Mouse (Mus musculus) stomach, embryonic 16.5 days (tissue): ENCODE results near the gene Sorcs2. TPM values are rescaled to one million over a fixed set of nuclear protein-coding genes. Genes with fewer than 3 reads are reported as not detected.

Experiments used
- ATAC-seq: fragments of 200-750 bp; cut with Nextera tagmentation; 2 replicates; pipeline ENCODE4 v1.8.0; 2017; ENCODE audit warnings: moderate number of reproducible peaks, moderate TSS enrichment; ENCODE audit not compliant: insufficient read depth, low FRiP score
- H3K27ac ChIP-seq: fragments of 300-500 bp; sonication (generic); 2 replicates; pipeline ENCODE4 v1.5.1; 2014; ENCODE audit warnings: low read length
- H3K27me3 ChIP-seq: fragments of 300-500 bp; sonication (generic); 2 replicates; pipeline ENCODE4 v1.6.1; 2014; ENCODE audit warnings: low read length, control low read depth, mixed read lengths; ENCODE audit not compliant: control insufficient read depth, insufficient read depth
- H3K36me3 ChIP-seq: fragments of 300-500 bp; sonication (generic); 2 replicates; pipeline ENCODE4 v1.6.1; 2014; ENCODE audit warnings: low read length; ENCODE audit not compliant: control insufficient read depth, insufficient read depth
- H3K4me1 ChIP-seq: fragments of 300-500 bp; sonication (generic); 2 replicates; pipeline ENCODE4 v1.6.1; 2014; ENCODE audit warnings: low read length, control low read depth, mixed read lengths; ENCODE audit not compliant: control insufficient read depth, insufficient read depth
- H3K4me2 ChIP-seq: fragments of 300-500 bp; sonication (generic); 2 replicates; pipeline ENCODE4 v1.6.1; 2014; ENCODE audit warnings: low read depth, low read length, mixed read lengths
- H3K4me3 ChIP-seq: fragments of 300-500 bp; sonication (generic); replicated peaks from 2 replicates; pipeline ENCODE4 v1.5.1; 2014; ENCODE audit warnings: mild to moderate bottlenecking, low read length
- H3K9ac ChIP-seq: fragments of 300-500 bp; sonication (generic); 2 replicates; pipeline ENCODE4 v1.6.1; 2014; ENCODE audit warnings: low read length
- H3K9me3 ChIP-seq: fragments of 300-500 bp; sonication (generic); replicated peaks from 2 replicates; pipeline ENCODE4 v1.6.1; 2016; ENCODE audit warnings: low read length, control low read depth; ENCODE audit not compliant: control insufficient read depth
- WGBS: fragments of 180-500 bp; shearing (Covaris S2); extraction: QIAGEN DNeasy Blood & Tissue Kit; methylation state at CpG from one replicate; pipeline ENCODE4 v1.1.7; 2014; 5-methylcytosine and 5-hydroxymethylcytosine counted together
- polyA plus RNA-seq: library from polyadenylated mRNA; unstranded; fragments of >200 nt; fragmentation: Nextera tagmentation; extraction: Ambion mirVana; gene quantifications from 2 replicates; pipeline ENCODE4 v1.2.1, GENCODE M21; 2015

Gene Sorcs2
- polyA plus RNA-seq, 1 experiment from 2014 or later = 11.8 TPM

DNA sequence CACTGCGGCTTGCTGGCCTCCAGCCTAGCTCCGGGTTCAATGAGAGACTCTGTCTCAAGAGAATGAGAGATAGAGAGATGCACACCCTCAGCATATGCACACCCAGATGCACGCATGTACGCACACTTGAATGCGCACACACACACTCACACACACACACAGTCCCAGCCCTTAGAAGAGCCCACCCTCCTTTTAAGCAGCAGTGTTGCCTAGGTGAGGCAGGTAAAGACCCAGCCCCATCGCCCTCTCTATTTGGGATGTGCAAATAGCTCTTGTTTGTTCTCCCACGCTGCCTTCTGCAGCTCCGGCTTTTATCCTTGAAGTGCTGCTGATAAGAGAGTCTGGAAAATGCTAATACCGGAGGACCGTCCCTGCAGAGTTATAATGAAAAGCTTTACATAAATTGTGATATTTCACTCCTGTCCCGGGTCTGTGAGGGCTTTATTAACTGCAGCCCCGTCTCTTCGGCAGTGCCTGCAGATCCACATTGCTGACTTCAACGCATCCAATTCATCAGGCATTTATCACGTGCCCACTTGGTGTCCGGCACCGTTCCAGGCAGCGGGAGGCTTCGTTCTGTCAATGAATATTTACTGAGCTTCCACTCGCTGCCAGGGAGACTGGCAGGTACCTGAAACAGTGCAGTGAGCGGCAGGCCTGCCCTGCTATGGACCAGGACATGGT, 67.3 kb downstream of the Sorcs2 start:
- H3K27ac ChIP-seq = peak overlapping the region; percentile 13; the same call in 1 of the 2 replicates
- ATAC-seq = no peak; the same call in 1 of the 2 replicates
- no peaks in the 10 kb centered on the region for H3K9me3 ChIP-seq
- H3K27me3 ChIP-seq = no peaks in the 10 kb centered on the region
- H3K4me1 ChIP-seq = peaks cover 9% of the 10 kb centered on the region
- no peak overlapping the region for H3K9ac ChIP-seq
- no peaks in the 10 kb centered on the region for H3K36me3 ChIP-seq
- H3K4me3 ChIP-seq = no peak overlapping the region
- no peak overlapping the region for H3K4me2 ChIP-seq
- WGBS = 45% methylated on average over 21 of the region's 21 CpGs

- H3K4me1 ChIP-seq = peaks cover 20% of the 10 kb centered on the region
- H3K27me3 ChIP-seq = no peaks in the 10 kb centered on the region
- no peak for ATAC-seq
- H3K4me2 ChIP-seq = no peak overlapping the region
- H3K4me3 ChIP-seq = no peak overlapping the region
- no peaks in the 10 kb centered on the region for H3K9me3 ChIP-seq
- no peaks in the 10 kb centered on the region for H3K36me3 ChIP-seq
- H3K9ac ChIP-seq = no peak overlapping the region
- H3K27ac ChIP-seq = no peak overlapping the region; the same call in 1 of the 2 replicates
- 79% methylated on average over 9 of the region's 9 CpGs for WGBS
Observed at GRCm38 (mm10) chr5:36326057-36327010, 71.6 kb downstream of the Sorcs2 start.

GRCm38 (mm10) chr5:36324140-36324572, 73.8 kb downstream of the Sorcs2 start:
- peaks cover 27% of the 10 kb centered on the region for H3K4me1 ChIP-seq
- ATAC-seq = peak; percentile 57

GRCm38 (mm10) chr5:36323526-36323925, 74.4 kb downstream of the Sorcs2 start:
- H3K36me3 ChIP-seq = no peaks in the 10 kb centered on the region
- WGBS = 7% methylated on average over 2 of the region's 2 CpGs
- H3K27me3 ChIP-seq = no peaks in the 10 kb centered on the region
- no peak overlapping the region for H3K4me3 ChIP-seq
- no peaks in the 10 kb centered on the region for H3K9me3 ChIP-seq
- H3K4me2 ChIP-seq = no peak overlapping the region
- H3K27ac ChIP-seq = peak overlapping the region; percentile 28
- H3K4me1 ChIP-seq = peaks cover 27% of the 10 kb centered on the region
- H3K9ac ChIP-seq = no peak overlapping the region
- peak; percentile 75; the same call in 1 of the 2 replicates for ATAC-seq

More at GRCm38 (mm10) chr5:36324140-36324572, 73.8 kb downstream of the Sorcs2 start:
- Histone ChIP-seq H3K36me3 (no peaks in the 10 kb centered on the region), H3K4me3 (no peak overlapping the region), H3K9ac (no peak overlapping the region), H3K4me2 (no peak overlapping the region), H3K27ac (peak overlapping the region; percentile 28; the same call in 1 of the 2 replicates), H3K9me3 (no peaks in the 10 kb centered on the region), H3K27me3 (no peaks in the 10 kb centered on the region)
- WGBS = 38% methylated on average over 9 of the region's 9 CpGs

- Histone ChIP-seq H3K4me2 (no peak overlapping the region), H3K4me3 (no peak overlapping the region), H3K4me1 (peaks cover 27% of the 10 kb centered on the region), H3K27ac (peak overlapping the region; percentile 44), H3K9me3 (no peaks in the 10 kb centered on the region), H3K27me3 (no peaks in the 10 kb centered on the region), H3K9ac (peak overlapping the region; percentile 28; the same call in 1 of the 2 replicates), H3K36me3 (no peaks in the 10 kb centered on the region)
- WGBS = 36% methylated on average over 8 of the region's 8 CpGs
- peak; percentile 28 for ATAC-seq
Observed at GRCm38 (mm10) chr5:36321581-36321980, 76.4 kb downstream of the Sorcs2 start.

DNA sequence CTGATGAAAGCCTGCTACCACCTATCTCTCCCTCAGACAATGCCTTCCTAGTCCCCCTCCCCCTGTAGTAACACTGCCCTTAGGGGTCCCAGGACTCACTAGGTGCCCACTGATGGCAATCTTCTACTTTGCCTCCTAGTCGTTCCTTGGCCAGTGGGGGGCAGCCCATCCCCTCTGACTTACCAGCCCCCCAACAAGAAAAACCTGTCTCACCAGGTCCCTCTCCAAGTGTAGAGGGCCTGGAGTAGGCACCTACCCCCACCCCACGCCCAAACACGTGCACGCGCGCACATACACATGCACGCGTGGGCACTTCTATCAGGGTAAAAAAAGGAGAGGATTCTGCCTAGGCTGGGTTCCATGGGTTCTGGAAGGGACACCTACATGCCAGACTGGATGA, 77.3 kb downstream of the Sorcs2 start:
- H3K27me3 ChIP-seq = no peaks in the 10 kb centered on the region
- H3K4me2 ChIP-seq = peak overlapping the region; percentile 19; the same call in 1 of the 2 replicates
- H3K9me3 ChIP-seq = no peaks in the 10 kb centered on the region
- H3K27ac ChIP-seq = peak overlapping the region; percentile 44; the same call in 1 of the 2 replicates
- H3K9ac ChIP-seq = peak overlapping the region; percentile 28; the same call in 1 of the 2 replicates
- no peaks in the 10 kb centered on the region for H3K36me3 ChIP-seq
- WGBS = 84% methylated on average over 8 of the region's 8 CpGs
- peaks cover 31% of the 10 kb centered on the region for H3K4me1 ChIP-seq
- ATAC-seq = no peak
- no peak overlapping the region for H3K4me3 ChIP-seq

GRCm38 (mm10) chr5:36317641-36318368, 80.1 kb downstream of the Sorcs2 start:
- Histone ChIP-seq H3K4me1 (peaks cover 46% of the 10 kb centered on the region), H3K9me3 (no peaks in the 10 kb centered on the region), H3K4me3 (no peak overlapping the region), H3K4me2 (no peak overlapping the region), H3K27ac (0 out of 2 replicates have a peak overlapping the region, but pooled peaks have one; percentile 19), H3K27me3 (no peaks in the 10 kb centered on the region), H3K9ac (no peak overlapping the region), H3K36me3 (no peaks in the 10 kb centered on the region)
- no peak for ATAC-seq
- WGBS = 51% methylated on average over 6 of the region's 6 CpGs

DNA sequence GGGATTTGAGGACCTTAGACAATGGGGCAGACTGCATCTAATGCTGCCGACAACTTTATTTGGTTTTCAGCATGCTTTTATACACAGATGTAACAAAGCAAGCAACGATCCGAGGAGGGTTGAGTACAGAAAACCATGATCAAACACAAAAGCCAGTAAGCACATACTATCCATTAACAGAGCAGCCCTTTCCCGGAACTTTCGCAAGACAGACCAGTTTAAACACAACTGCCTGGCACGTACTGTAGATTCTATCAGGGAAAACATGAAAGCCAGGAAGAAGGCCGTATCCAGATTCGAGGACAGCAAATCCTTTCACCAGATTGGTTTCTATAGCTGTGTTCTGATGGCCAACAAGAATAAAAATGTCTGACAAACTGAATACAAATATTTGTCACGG, 82.8 kb downstream of the Sorcs2 start:
- WGBS = 65% methylated on average over 9 of the region's 9 CpGs
- H3K9ac ChIP-seq = no peak overlapping the region
- H3K4me3 ChIP-seq = no peak overlapping the region
- H3K4me1 ChIP-seq = peaks cover 27% of the 10 kb centered on the region
- H3K36me3 ChIP-seq = no peaks in the 10 kb centered on the region
- peak overlapping the region; percentile 85 for H3K27ac ChIP-seq
- no peaks in the 10 kb centered on the region for H3K27me3 ChIP-seq
- H3K4me2 ChIP-seq = no peak overlapping the region
- H3K9me3 ChIP-seq = no peaks in the 10 kb centered on the region
- ATAC-seq = no peak
